10 mouse cellular contexts compared by ENCODE assay signal in the genomic region with DNA sequence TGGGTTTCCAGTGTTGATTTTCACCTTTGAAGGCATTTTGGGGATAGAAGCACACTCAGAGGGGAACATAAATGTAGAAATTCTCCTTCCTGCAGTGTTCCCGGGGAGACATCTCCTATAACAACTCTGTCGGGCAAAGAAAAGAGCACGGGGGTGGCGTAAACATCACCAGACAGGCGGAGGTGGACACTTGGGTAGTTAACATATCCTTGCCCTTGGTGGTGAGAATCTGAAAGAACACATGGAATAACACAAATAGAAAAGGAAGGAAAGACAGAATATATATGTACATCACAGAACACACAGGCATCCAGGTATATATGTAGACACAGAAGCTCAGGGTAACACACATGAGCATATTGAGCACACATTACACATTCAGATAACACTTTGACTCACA. TPM values are rescaled to one million over a fixed set of nuclear protein-coding genes. Genes with fewer than 3 reads are reported as not detected.
DNase-seq lines count a peak whose midpoint lies in the region; ATAC-seq and TF ChIP-seq lines count a peak whose summit lies in the region.
"Had no signal": no experiment of that assay in that cellular context is flagged by ENCODE, and none has a peak within 500 bp of the region (broad histone marks: within the 10 kb centered on the region; RNA-seq: fewer than 3 reads in every experiment).

No protein-coding gene starts in this region.

- H3K9me3 ChIP-seq in heart, embryonic 15.5 days (replicated peaks): no peaks in the 10 kb centered on the region
- no peaks in the 10 kb centered on the region for H3K9me3 ChIP-seq in hindbrain, embryonic 11.5 days (ENCODE audit: control insufficient read depth, low read length)
- H3K9me3 ChIP-seq in midbrain, embryonic 12.5 days: no peaks in the 10 kb centered on the region

- H3K4me2 ChIP-seq in heart, embryonic 15.5 days: peak overlapping the region; percentile 80
- H3K4me2 ChIP-seq in hindbrain, embryonic 11.5 days (replicated peaks; ENCODE audit: low read depth, low read length): peak overlapping the region; percentile 34
- peak overlapping the region; percentile 59 for H3K4me2 ChIP-seq in midbrain, embryonic 12.5 days (replicated peaks)

- ATAC-seq in heart, embryonic 15.5 days (replicated peaks; ENCODE audit: insufficient number of reproducible peaks, insufficient read depth, low FRiP score, low read depth): no peak
- ATAC-seq in hindbrain, embryonic 11.5 days (ENCODE audit: low FRiP score): peak; percentile 36; the same call in 1 of the 2 replicates
- no peak for ATAC-seq in midbrain, embryonic 12.5 days (ENCODE audit: low FRiP score, low read depth)

- intact Hi-C loops in heart, postnatal 14 days (cut with DNase I): no loop called here

- TF ChIP-seq CTCF in cortical plate, adult 2 months (IDR thresholded peaks at IDR 0.05; ENCODE audit: extremely low read depth, insufficient read depth, low read length): no peak

- no peaks in the 10 kb centered on the region for H3K36me3 ChIP-seq in heart, embryonic 15.5 days
- no peaks in the 10 kb centered on the region for H3K36me3 ChIP-seq in hindbrain, embryonic 11.5 days (ENCODE audit: control insufficient read depth, insufficient read depth, low read length)
- no peaks in the 10 kb centered on the region for H3K36me3 ChIP-seq in midbrain, embryonic 12.5 days

- H3K4me1 ChIP-seq in heart, embryonic 15.5 days (replicated peaks): 0 out of 2 replicates have a peak, but pooled peaks cover 6% of the 10 kb centered on the region
- H3K4me1 ChIP-seq in cortical plate, adult 2 months (ENCODE audit: control insufficient read depth, insufficient read depth, low read length): no peaks in the 10 kb centered on the region; the same call in 1 of the 2 replicates
- no peaks in the 10 kb centered on the region for H3K4me1 ChIP-seq in hindbrain, embryonic 11.5 days (replicated peaks; ENCODE audit: control insufficient read depth, insufficient read depth, low read length)
- no peaks in the 10 kb centered on the region for H3K4me1 ChIP-seq in midbrain, embryonic 12.5 days

- H3K27ac ChIP-seq in heart, embryonic 15.5 days: no peak overlapping the region
- H3K27ac ChIP-seq in cortical plate, adult 2 months (ENCODE audit: insufficient read depth, low read length): no peak overlapping the region
- no peak overlapping the region for H3K27ac ChIP-seq in hindbrain, embryonic 11.5 days (ENCODE audit: low read depth, low read length)
- H3K27ac ChIP-seq in midbrain, embryonic 12.5 days (replicated peaks): no peak overlapping the region
- H3K27ac ChIP-seq: gastrocnemius, adult 2 months; liver, embryonic 14.5 days had no signal

- WGBS in heart, embryonic 15.5 days: 42% methylated on average over 5 of the region's 5 CpGs
- WGBS in hindbrain, embryonic 11.5 days: 39% methylated on average over 5 of the region's 5 CpGs
- 35% methylated on average over 5 of the region's 5 CpGs for WGBS in midbrain, embryonic 12.5 days

- peak overlapping the region; percentile 46; the same call in 1 of the 2 replicates for H3K4me3 ChIP-seq in heart, embryonic 15.5 days
- peak overlapping the region; percentile 89; the same call in 1 of the 2 replicates for H3K4me3 ChIP-seq in cortical plate, adult 2 months (ENCODE audit: insufficient read depth, low read length)
- H3K4me3 ChIP-seq in hindbrain, embryonic 11.5 days (ENCODE audit: low read depth, low read length): no peak overlapping the region
- peak overlapping the region; percentile 56 for H3K4me3 ChIP-seq in midbrain, embryonic 12.5 days

- no peak for TF ChIP-seq POLR2A in cortical plate, adult 2 months (IDR thresholded peaks at IDR 0.05; ENCODE audit: extremely low read depth, insufficient read depth, low read length)

- H3K9ac ChIP-seq in heart, embryonic 15.5 days: no peak overlapping the region
- no peak overlapping the region for H3K9ac ChIP-seq in hindbrain, embryonic 11.5 days (ENCODE audit: low read depth, low read length)
- H3K9ac ChIP-seq in midbrain, embryonic 12.5 days (replicated peaks): no peak overlapping the region
- H3K9ac ChIP-seq: liver, embryonic 14.5 days had no signal

- DNase-seq in heart, postnatal 14 days: no peak
- DNase-seq in hindbrain, embryonic 11.5 days (ENCODE audit: low spot score): no peak
- DNase-seq in cerebellum, adult 9-11 months: no peak
- no peak for DNase-seq in cerebellum, postnatal 36 days
- no peak for DNase-seq in urinary bladder, postnatal 10 days (ENCODE audit: low spot score)

- H3K27me3 ChIP-seq in heart, embryonic 15.5 days: peaks cover 8% of the 10 kb centered on the region; the same call in 1 of the 2 replicates
- H3K27me3 ChIP-seq in hindbrain, embryonic 11.5 days (ENCODE audit: control insufficient read depth, insufficient read depth, low read length): no peaks in the 10 kb centered on the region
- no peaks in the 10 kb centered on the region for H3K27me3 ChIP-seq in midbrain, embryonic 12.5 days

RNA-seq across cellular contexts. Expression of a gene that starts 0.6 kb away (rescaled TPM):
- 0.25 and 0.77 TPM in 2 replicates for polyA plus RNA-seq in heart, embryonic 15.5 days (2015; fragmentation: Nextera tagmentation; extraction: Ambion mirVana)
- total RNA-seq in heart, postnatal 14 days (2021): under 1 TPM; 0.32 to 0.45 TPM
- 295 and 303 TPM in 2 replicates for polyA plus RNA-seq in cortical plate, adult 2 months (2012; rRNA removed)
- 12.4 and 12.7 TPM in 2 replicates for polyA plus RNA-seq in hindbrain, embryonic 11.5 days (2014; fragmentation: Nextera tagmentation; extraction: Ambion mirVana)
- 18.5 and 23.4 TPM in 2 replicates for polyA plus RNA-seq in midbrain, embryonic 12.5 days (2016; fragmentation: Nextera tagmentation; extraction: Ambion mirVana)

RNA-seq across cellular contexts. Expression of a gene that starts 10.0 kb away (rescaled TPM):
- polyA plus RNA-seq in heart, embryonic 15.5 days (2015; fragmentation: Nextera tagmentation; extraction: Ambion mirVana): 3.1 and 5.6 TPM in 2 replicates
- total RNA-seq in heart, postnatal 14 days (2021): 10 to 100 TPM; 12.4 to 13.0 TPM
- polyA plus RNA-seq in cortical plate, adult 2 months (2012; rRNA removed): 18.4 and 22.0 TPM in 2 replicates
- polyA plus RNA-seq in hindbrain, embryonic 11.5 days (2014; fragmentation: Nextera tagmentation; extraction: Ambion mirVana): 2.8 and 3.4 TPM in 2 replicates
- polyA plus RNA-seq in midbrain, embryonic 12.5 days (2016; fragmentation: Nextera tagmentation; extraction: Ambion mirVana): 4.5 and 5.3 TPM in 2 replicates

RNA-seq across cellular contexts. Expression of a gene that starts 29.0 kb away (rescaled TPM):
- polyA plus RNA-seq in heart, embryonic 15.5 days (2015; fragmentation: Nextera tagmentation; extraction: Ambion mirVana): 10.1 and 11.8 TPM in 2 replicates
- 10 to 100 TPM in 1 of 2 experiments, 1 to 10 TPM in 1; 9.1 to 10.1 TPM for total RNA-seq in heart, postnatal 14 days (2021)
- 40.2 and 44.3 TPM in 2 replicates for polyA plus RNA-seq in cortical plate, adult 2 months (2012; rRNA removed)
- polyA plus RNA-seq in hindbrain, embryonic 11.5 days (2014; fragmentation: Nextera tagmentation; extraction: Ambion mirVana): 7.1 and 9.1 TPM in 2 replicates
- 15.9 and 19.6 TPM in 2 replicates for polyA plus RNA-seq in midbrain, embryonic 12.5 days (2016; fragmentation: Nextera tagmentation; extraction: Ambion mirVana)

RNA-seq across cellular contexts. Expression of a gene that starts 40.5 kb away (rescaled TPM):
- polyA plus RNA-seq in heart, embryonic 15.5 days (2015; fragmentation: Nextera tagmentation; extraction: Ambion mirVana): 44.8 and 47.7 TPM in 2 replicates
- 10 to 100 TPM; 27.5 to 34.1 TPM for total RNA-seq in heart, postnatal 14 days (2021)
- polyA plus RNA-seq in cortical plate, adult 2 months (2012; rRNA removed): 14.4 and 14.9 TPM in 2 replicates
- polyA plus RNA-seq in hindbrain, embryonic 11.5 days (2014; fragmentation: Nextera tagmentation; extraction: Ambion mirVana): 51.4 and 63.6 TPM in 2 replicates
- 58.2 and 66.4 TPM in 2 replicates for polyA plus RNA-seq in midbrain, embryonic 12.5 days (2016; fragmentation: Nextera tagmentation; extraction: Ambion mirVana)

RNA-seq across cellular contexts. Expression of a gene that starts 51.4 kb away (rescaled TPM):
- 25.2 and 25.6 TPM in 2 replicates for polyA plus RNA-seq in heart, embryonic 15.5 days (2015; fragmentation: Nextera tagmentation; extraction: Ambion mirVana)
- total RNA-seq in heart, postnatal 14 days (2021): 1 to 10 TPM; 9.1 to 9.7 TPM
- polyA plus RNA-seq in cortical plate, adult 2 months (2012; rRNA removed): 0.68 and 1.5 TPM in 2 replicates
- 8.9 and 10.4 TPM in 2 replicates for polyA plus RNA-seq in hindbrain, embryonic 11.5 days (2014; fragmentation: Nextera tagmentation; extraction: Ambion mirVana)
- 6.9 and 7.9 TPM in 2 replicates for polyA plus RNA-seq in midbrain, embryonic 12.5 days (2016; fragmentation: Nextera tagmentation; extraction: Ambion mirVana)

Comparison
In these comparisons a context has a peak if more than half of its experiments do, and no peak if none do; other contexts are left out.
1. RNA of a gene that starts 0.6 kb away (polyA plus RNA-seq): 295 to 303 TPM in cortical plate, adult 2 months; 18.5 to 23.4 TPM in midbrain, embryonic 12.5 days, 12.4 to 12.7 TPM in hindbrain, embryonic 11.5 days and 0.25 to 0.77 TPM in heart, embryonic 15.5 days; every median in the first group is over 10 times any median in the second.
2. Peak in every context shown above with its lines, with median percentiles within 50 percentile points of each other: H3K4me2 ChIP-seq.